Mouse (Mus musculus) G1E (cell line): ENCODE data around the gene C1ql1.

Source experiments
- CTCF ChIP-seq: IDR thresholded peaks from 2 replicates; pipeline ENCODE4 v1.5.1; 2012; ENCODE audit warnings: low read depth, low read length, inconsistent platforms, mixed read lengths
- POLR2AphosphoS5 ChIP-seq: IDR thresholded peaks from 2 replicates; pipeline ENCODE4 v1.6.1; 2012; ENCODE audit warnings: low read depth, low read length, inconsistent platforms; ENCODE audit not compliant: insufficient replicate concordance
- TAL1 ChIP-seq: conservative IDR thresholded peaks from 2 replicates; pipeline ENCODE4 v1.6.1; 2012; ENCODE audit warnings: low read depth, low read length, inconsistent platforms, mixed read lengths

GRCm38 (mm10) chr11:102992940-102993339 lies 46.5 kb upstream of the C1ql1 start:
- peak; percentile 83 for TF ChIP-seq CTCF
- no peak for TF ChIP-seq TAL1
- TF ChIP-seq POLR2AphosphoS5, result no peak
